Mouse (Mus musculus) neural tube, embryonic 14.5 days (tissue): ENCODE measurements around the gene Rec8. TPM values are rescaled to one million over a fixed set of nuclear protein-coding genes. Genes with fewer than 3 reads are reported as not detected.

Experiments
- ATAC-seq: fragments of 200-750 bp; cut with Nextera tagmentation; 2 replicates; pipeline ENCODE4 v1.8.0; 2017; ENCODE audit warnings: low read depth, mild to moderate bottlenecking, moderate TSS enrichment, moderate library complexity
- H3K27ac ChIP-seq: fragments of 300-500 bp; sonication (generic); 2 replicates; pipeline ENCODE4 v1.5.1; 2014; ENCODE audit warnings: low read depth, mild to moderate bottlenecking, control low read depth, low read length, moderate library complexity, mixed read lengths
- H3K27me3 ChIP-seq: fragments of 300-500 bp; sonication (generic); 2 replicates; pipeline ENCODE4 v1.6.1; 2014; ENCODE audit warnings: low read length; ENCODE audit not compliant: control insufficient read depth, insufficient read depth
- H3K36me3 ChIP-seq: fragments of 300-500 bp; sonication (generic); 2 replicates; pipeline ENCODE4 v1.6.1; 2014; ENCODE audit warnings: low read length, mixed read lengths; ENCODE audit not compliant: control insufficient read depth, insufficient read depth
- H3K4me1 ChIP-seq: fragments of 300-500 bp; sonication (generic); 2 replicates; pipeline ENCODE4 v1.6.1; 2014; ENCODE audit warnings: low read length; ENCODE audit not compliant: control insufficient read depth, insufficient read depth
- H3K4me2 ChIP-seq: fragments of 300-500 bp; sonication (generic); 2 replicates; pipeline ENCODE4 v1.6.1; 2014; ENCODE audit warnings: mild to moderate bottlenecking, low read depth, low read length, control low read depth
- H3K4me3 ChIP-seq: fragments of 300-500 bp; sonication (generic); 2 replicates; pipeline ENCODE4 v1.5.1; 2014; ENCODE audit warnings: low read depth, low read length, control low read depth, mixed read lengths
- H3K9ac ChIP-seq: fragments of 300-500 bp; sonication (generic); replicated peaks from 2 replicates; pipeline ENCODE4 v1.6.1; 2014; ENCODE audit warnings: low read depth, mild to moderate bottlenecking, control low read depth, low read length, mixed read lengths
- H3K9me3 ChIP-seq: fragments of 300-500 bp; sonication (generic); 2 replicates; pipeline ENCODE4 v1.6.1; 2016; ENCODE audit warnings: low read length; ENCODE audit not compliant: control insufficient read depth
- WGBS: fragments of 180-500 bp; shearing (Covaris S2); extraction: QIAGEN DNeasy Blood & Tissue Kit; methylation state at CpG from one replicate; pipeline ENCODE4 v1.1.7; 2014; 5-methylcytosine and 5-hydroxymethylcytosine counted together
- polyA plus RNA-seq: library from polyadenylated mRNA; unstranded; fragments of >200 nt; fragmentation: Nextera tagmentation; extraction: Ambion mirVana; gene quantifications from 2 replicates; pipeline ENCODE4 v1.2.1, GENCODE M21; 2014

Gene Rec8
- polyA plus RNA-seq, 1 experiment from 2014 or later: 9.3 TPM

- H3K4me2 ChIP-seq: peak overlapping the region; percentile 23
- no peaks in the 10 kb centered on the region for H3K4me1 ChIP-seq
- ATAC-seq: peak; percentile 87
- H3K4me3 ChIP-seq: no peak overlapping the region
- 0 out of 2 replicates have a peak overlapping the region, but pooled peaks have one; percentile 48 for H3K9ac ChIP-seq
- no peaks in the 10 kb centered on the region for H3K9me3 ChIP-seq
- no peaks in the 10 kb centered on the region for H3K27me3 ChIP-seq
- 22% methylated on average over 19 of the region's 19 CpGs for WGBS
- peak overlapping the region; percentile 34; the same call in 1 of the 2 replicates for H3K27ac ChIP-seq
- peaks cover 59% of the 10 kb centered on the region for H3K36me3 ChIP-seq
These were observed 13.9 kb upstream of the Rec8 start for GRCm38 (mm10) chr14:55603633-55604576.

GRCm38 (mm10) chr14:55604823-55605222 lies 13.0 kb upstream of the Rec8 start:
- WGBS: 88% methylated on average over 11 of the region's 11 CpGs
- Histone ChIP-seq H3K36me3 (peaks cover 49% of the 10 kb centered on the region), H3K9ac (no peak overlapping the region), H3K4me3 (no peak overlapping the region), H3K4me1 (no peaks in the 10 kb centered on the region), H3K27me3 (no peaks in the 10 kb centered on the region), H3K9me3 (no peaks in the 10 kb centered on the region), H3K27ac (no peak overlapping the region), H3K4me2 (no peak overlapping the region)
- ATAC-seq: no peak

- Histone ChIP-seq H3K9me3 (no peaks in the 10 kb centered on the region), H3K4me1 (no peaks in the 10 kb centered on the region), H3K36me3 (peaks cover 39% of the 10 kb centered on the region)
These were observed 11.9 kb upstream of the Rec8 start for GRCm38 (mm10) chr14:55605743-55606459.

GRCm38 (mm10) chr14:55608339-55608738 lies 9.5 kb upstream of the Rec8 start:
- H3K27me3 ChIP-seq: no peaks in the 10 kb centered on the region
- no peaks in the 10 kb centered on the region for H3K4me1 ChIP-seq
- H3K36me3 ChIP-seq: peaks cover 19% of the 10 kb centered on the region
- no peak overlapping the region for H3K27ac ChIP-seq
- no peak overlapping the region for H3K9ac ChIP-seq
- ATAC-seq: no peak
- WGBS: 97% methylated on average over 6 of the region's 6 CpGs
- H3K4me3 ChIP-seq: no peak overlapping the region
- H3K4me2 ChIP-seq: no peak overlapping the region
- H3K9me3 ChIP-seq: no peaks in the 10 kb centered on the region

More at GRCm38 (mm10) chr14:55605743-55606459, 11.9 kb upstream of the Rec8 start:
- Histone ChIP-seq H3K9ac (no peak overlapping the region), H3K4me2 (no peak overlapping the region), H3K27me3 (no peaks in the 10 kb centered on the region), H3K27ac (no peak overlapping the region), H3K4me3 (no peak overlapping the region)
- ATAC-seq: no peak
- WGBS: 94% methylated on average over 16 of the region's 16 CpGs

GRCm38 (mm10) chr14:55613346-55613745 lies 4.5 kb upstream of the Rec8 start:
- peaks cover 4% of the 10 kb centered on the region; the same call in 1 of the 2 replicates for H3K36me3 ChIP-seq
- no peak overlapping the region for H3K4me2 ChIP-seq
- 80% methylated on average over 6 of the region's 6 CpGs for WGBS
- no peaks in the 10 kb centered on the region for H3K4me1 ChIP-seq
- H3K4me3 ChIP-seq: no peak overlapping the region
- H3K9ac ChIP-seq: no peak overlapping the region
- no peaks in the 10 kb centered on the region for H3K9me3 ChIP-seq
- H3K27me3 ChIP-seq: no peaks in the 10 kb centered on the region
- H3K27ac ChIP-seq: no peak overlapping the region
- no peak for ATAC-seq

GRCm38 (mm10) chr14:55614565-55615178 lies 3.2 kb upstream of the Rec8 start:
- WGBS: 77% methylated on average over 7 of the region's 7 CpGs
- H3K36me3 ChIP-seq: no peaks in the 10 kb centered on the region
- H3K4me1 ChIP-seq: no peaks in the 10 kb centered on the region
- no peak overlapping the region for H3K4me2 ChIP-seq
- H3K4me3 ChIP-seq: no peak overlapping the region
- H3K27ac ChIP-seq: no peak overlapping the region
- ATAC-seq: no peak
- no peak overlapping the region for H3K9ac ChIP-seq
- no peaks in the 10 kb centered on the region for H3K9me3 ChIP-seq
- no peaks in the 10 kb centered on the region for H3K27me3 ChIP-seq

- H3K9me3 ChIP-seq: no peaks in the 10 kb centered on the region
- no peaks in the 10 kb centered on the region for H3K27me3 ChIP-seq
- ATAC-seq: no peak
- H3K4me3 ChIP-seq: no peak overlapping the region
- no peak overlapping the region for H3K9ac ChIP-seq
- H3K27ac ChIP-seq: no peak overlapping the region
- H3K4me2 ChIP-seq: no peak overlapping the region
- 55% methylated on average over 2 of the region's 2 CpGs for WGBS
- H3K4me1 ChIP-seq: no peaks in the 10 kb centered on the region
- no peaks in the 10 kb centered on the region for H3K36me3 ChIP-seq
These were observed 2.0 kb upstream of the Rec8 start for GRCm38 (mm10) chr14:55615876-55616275.

GRCm38 (mm10) chr14:55616844-55617243 lies 993 bp upstream of the Rec8 start:
- Histone ChIP-seq H3K27ac (no peak overlapping the region), H3K4me1 (no peaks in the 10 kb centered on the region), H3K9me3 (no peaks in the 10 kb centered on the region), H3K4me3 (no peak overlapping the region), H3K9ac (no peak overlapping the region), H3K4me2 (no peak overlapping the region), H3K36me3 (no peaks in the 10 kb centered on the region), H3K27me3 (no peaks in the 10 kb centered on the region)
- WGBS: 87% methylated on average over 2 of the region's 2 CpGs
- no peak for ATAC-seq
